Mouse (Mus musculus) cerebellum, adult 11 months (tissue): Measurements from ENCODE around the gene Dicer1.
"Not testable (repeated sequence)": the region's sequence is repeated elsewhere in the genome, so short reads cannot be mapped to it uniquely, and the experiment has no call there.

Source experiments
- DNase-seq: peaks from one replicate; pipeline ENCODE4 v3.0.0; 2022

The Dicer1 gene

DNA sequence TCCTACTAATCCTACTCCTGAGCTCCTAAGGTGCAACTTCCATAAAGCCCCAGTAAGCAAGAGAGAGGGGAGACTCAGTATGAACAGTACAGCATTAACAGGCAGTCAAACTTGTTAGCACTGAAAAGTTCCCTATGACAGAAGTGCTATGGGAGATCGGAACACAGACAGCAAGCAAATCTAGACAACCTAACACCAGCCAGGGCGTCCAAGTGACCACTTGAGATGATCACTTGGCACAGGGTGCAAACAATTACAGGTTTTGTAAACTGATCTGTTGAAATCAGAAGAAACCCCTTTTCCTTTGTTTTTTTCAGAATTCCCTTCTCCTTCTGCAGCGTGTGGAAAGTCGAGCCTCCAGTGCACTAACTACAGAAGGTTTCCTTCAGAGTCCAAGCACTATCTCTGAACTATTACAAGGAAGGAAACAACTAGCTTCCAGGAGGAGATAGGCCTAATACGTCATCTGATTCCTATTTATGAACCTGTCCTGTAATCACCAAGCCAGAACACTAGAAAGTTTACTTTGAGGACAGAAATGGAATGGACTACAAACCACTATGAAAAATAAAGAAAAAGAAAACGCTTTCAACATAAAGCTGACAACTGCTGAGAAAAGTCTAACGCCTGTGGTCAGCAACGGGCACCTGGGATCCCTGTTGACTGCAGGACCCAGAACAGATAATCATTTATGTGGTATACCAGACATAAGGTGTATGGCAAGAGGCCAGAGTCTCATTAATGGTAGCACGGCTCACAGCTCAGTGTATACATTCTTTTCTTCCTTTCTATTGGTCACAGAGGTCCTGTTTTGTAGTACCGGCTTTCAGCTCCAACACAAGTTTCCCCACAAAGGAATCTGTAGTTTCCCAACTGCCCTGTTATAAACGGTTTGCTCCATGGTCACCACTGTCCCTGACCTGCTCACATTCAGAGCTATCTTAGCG is 10.6 kb downstream of the Dicer1 start:
- no peak for DNase-seq

DNA sequence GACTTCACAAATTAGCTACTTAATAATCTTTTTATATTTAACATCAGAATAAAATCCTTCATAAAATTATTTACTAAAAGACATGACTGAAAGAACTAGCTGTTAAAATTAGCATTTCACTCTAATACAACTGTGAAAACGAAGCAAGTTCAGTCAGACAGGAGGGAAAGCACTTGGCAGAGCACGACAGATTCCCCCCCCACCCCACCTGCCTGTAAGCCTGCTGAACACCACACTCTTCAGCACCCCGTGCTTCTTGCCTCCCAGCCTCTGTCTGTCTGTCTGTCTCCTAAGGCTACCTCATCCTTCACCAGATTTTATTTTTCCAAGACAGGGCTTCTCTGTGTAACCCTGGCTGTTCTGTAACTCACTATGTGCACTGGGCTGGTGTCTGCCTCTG is 12.8 kb downstream of the Dicer1 start:
- DNase-seq: no peak

DNA sequence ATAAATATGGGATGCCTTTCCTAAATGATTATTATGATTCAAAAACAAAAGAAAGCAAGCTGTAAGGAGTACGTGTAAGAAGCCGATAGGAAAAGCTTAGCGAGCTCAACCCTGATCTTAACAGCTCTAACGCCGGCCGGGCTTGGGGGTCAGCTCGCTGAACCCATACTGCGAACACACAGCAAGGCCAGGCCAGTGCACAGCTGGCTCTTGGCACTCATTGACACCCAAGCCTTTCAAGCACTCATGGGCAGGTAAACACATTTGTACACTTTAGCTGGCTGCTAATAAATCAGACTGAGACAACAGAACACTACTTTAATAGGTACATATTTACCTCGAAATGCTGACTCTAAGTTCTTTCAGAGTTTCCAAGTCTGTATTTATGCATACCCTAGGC is 13.3 kb downstream of the Dicer1 start:
- no peak for DNase-seq

DNA sequence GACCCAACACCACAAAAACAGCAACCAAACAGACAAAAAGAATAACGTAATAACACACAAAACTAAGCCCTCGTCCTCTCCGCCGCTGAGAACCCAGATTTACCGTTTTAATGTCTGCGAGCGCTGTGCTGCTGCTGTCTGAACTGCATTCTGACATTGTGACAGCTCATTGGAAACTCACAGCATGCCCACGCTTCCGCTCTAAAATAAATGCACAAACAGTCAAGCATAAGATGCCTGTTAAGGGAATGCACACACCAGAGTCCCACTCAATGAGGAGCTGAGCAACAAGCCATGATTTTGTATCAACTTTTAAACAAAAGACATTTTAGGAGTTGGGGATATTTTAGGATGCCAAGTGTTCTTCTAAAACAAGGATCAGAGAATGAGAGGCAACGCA is 14.1 kb downstream of the Dicer1 start:
- no peak for DNase-seq

DNA sequence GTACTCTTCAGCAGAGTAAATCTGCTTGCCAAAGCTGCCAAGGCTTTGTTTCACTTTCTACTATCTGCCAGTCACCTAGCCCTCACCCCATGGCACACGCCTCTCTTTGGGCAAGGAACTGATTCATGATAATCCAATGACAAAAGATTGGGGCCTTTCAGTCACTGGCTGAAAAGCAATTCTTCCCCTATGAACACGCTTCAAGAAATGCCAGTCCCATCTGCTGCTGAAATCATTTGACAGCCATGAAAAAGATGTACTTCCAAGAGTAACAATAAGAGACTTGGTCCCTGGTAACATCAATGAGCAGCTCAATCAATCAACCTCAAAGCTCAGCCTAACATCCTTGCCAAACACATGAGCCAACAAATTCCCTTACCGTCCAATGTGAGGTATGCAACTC is 15.8 kb downstream of the Dicer1 start:
- DNase-seq: no peak

- no peak for DNase-seq
Observed at GRCm38 (mm10) chr12:104733165-104733564, 18.6 kb downstream of the Dicer1 start.

DNA sequence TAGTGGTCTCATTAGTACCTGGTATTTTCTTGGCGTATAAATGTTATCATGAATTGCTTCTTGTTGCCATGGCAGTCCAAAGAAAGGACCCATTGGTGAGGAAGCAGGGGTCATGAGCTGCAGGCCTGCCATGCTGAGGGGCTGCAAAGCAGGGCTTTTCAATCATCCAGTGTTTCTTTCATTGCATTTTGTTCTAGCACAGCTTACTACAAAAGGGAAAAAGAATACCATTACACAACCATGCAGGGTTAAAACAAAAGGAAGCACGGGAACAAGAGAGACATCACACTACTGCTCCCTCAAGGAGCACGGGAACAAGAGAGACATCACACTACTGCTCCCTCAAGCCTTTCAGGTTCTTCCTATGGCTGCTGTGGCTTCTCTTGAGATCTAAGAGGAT is 20.0 kb downstream of the Dicer1 start:
- no peak for DNase-seq

DNA sequence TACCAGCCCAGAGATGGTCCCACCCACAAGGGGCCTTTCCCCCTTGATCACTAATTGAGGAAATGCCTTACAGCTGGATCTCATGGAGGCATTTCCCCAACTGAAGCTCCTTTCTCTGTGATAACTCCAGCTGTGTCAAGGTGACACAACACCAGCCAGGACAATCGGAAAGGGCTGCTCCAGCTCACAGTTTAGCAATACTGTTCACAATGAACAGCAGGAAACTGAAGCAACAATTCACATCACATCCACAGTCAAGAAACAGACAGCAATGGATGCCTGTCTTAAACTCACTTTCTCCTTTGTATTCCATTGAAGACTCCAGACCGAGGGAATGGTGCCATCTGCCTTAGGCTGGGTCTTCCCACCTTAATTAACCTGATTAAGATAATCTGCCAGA is 25.3 kb downstream of the Dicer1 start:
- not testable (repeated sequence) for DNase-seq

GRCm38 (mm10) chr12:104722056-104722455 is 29.7 kb downstream of the Dicer1 start:
- no peak for DNase-seq

DNA sequence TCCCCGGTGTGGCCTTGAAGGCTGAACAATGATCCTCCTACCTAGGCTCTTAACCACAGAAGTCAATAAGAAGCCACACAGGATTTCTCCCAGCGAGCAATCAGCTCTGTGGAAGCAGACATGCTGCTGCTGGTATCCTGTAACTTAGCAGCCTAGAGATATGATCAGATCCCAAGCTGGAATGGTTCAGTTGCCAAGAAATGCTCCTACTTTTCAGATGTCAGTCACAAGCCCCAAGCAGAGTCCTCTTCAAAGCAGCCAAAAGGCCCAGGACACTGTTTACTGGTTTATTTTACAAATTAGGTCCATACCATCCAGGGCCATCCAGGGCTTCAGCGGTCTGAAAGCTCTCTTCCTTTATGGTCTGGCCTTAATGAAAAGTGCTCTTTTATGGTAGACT is 30.7 kb downstream of the Dicer1 start:
- no peak for DNase-seq

DNA sequence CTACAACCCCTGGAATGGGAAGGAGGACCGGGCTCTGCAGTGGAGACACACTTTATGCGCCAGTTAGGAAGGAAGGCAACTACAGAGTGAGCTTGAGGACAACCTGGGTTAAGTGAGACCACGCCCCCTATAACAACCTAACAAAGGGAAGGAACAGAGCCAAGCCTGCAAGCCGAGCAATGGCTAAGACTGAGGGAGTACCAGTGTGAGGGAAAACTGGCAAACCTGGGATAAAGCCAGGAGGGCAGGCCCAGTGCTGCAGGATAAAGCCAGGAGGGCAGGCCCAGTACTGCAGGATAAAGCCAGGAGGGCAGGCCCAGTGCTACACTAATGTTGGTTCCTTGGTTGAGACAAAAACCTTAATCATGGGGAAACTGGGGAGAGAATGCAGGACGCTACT is 32.8 kb downstream of the Dicer1 start:
- DNase-seq: no peak

GRCm38 (mm10) chr12:104716409-104716808 is 35.3 kb downstream of the Dicer1 start:
- no peak for DNase-seq

GRCm38 (mm10) chr12:104715453-104715852 is 36.3 kb downstream of the Dicer1 start:
- no peak for DNase-seq

GRCm38 (mm10) chr12:104700266-104700665 is 51.5 kb downstream of the Dicer1 start:
- no peak for DNase-seq

GRCm38 (mm10) chr12:104699753-104700152 is 52.0 kb downstream of the Dicer1 start:
- DNase-seq: peak; percentile 9

DNA sequence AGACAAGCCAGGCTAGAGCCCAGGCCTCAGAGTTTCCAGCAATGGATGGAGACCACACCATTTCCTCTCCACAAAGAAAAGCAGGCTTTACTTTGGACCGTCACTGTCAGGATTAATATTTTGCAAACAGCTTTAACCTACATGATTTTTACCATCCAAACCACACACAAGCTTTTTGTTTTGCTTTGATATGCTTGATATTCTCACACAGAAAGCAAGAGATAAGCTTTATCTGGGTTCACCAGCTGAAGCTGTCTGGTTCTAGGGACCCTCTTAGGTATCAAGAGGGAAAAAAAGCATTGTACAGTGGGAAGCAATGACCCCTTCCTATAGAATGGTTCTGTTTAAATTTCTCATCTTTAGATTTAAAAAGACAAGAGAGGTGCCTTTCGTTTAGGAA is 56.2 kb downstream of the Dicer1 start:
- DNase-seq: no peak

GRCm38 (mm10) chr12:104692864-104693263 is 58.9 kb downstream of the Dicer1 start:
- no peak for DNase-seq

DNA sequence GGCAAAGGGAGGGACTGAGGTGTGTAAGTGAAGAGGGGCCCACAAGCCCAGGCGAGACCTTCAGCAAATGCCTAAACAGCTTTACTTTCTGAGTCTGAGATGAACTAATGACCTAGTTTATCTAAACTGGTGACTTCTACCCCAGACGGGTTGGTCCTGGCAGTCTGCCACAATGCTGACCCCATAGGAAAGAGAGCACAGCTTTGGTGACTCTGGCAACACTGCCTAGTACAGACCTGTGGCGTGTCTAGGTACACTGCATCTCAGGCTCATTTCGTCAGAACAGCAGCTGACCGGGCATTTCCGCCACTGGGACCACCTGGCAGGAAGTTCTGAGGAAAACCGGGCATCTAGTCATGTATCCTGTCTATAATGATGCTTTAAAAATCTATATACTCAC is 61.3 kb downstream of the Dicer1 start:
- no peak for DNase-seq

- no peak for DNase-seq
Observed at GRCm38 (mm10) chr12:104688870-104689269, 62.9 kb downstream of the Dicer1 start.

DNA sequence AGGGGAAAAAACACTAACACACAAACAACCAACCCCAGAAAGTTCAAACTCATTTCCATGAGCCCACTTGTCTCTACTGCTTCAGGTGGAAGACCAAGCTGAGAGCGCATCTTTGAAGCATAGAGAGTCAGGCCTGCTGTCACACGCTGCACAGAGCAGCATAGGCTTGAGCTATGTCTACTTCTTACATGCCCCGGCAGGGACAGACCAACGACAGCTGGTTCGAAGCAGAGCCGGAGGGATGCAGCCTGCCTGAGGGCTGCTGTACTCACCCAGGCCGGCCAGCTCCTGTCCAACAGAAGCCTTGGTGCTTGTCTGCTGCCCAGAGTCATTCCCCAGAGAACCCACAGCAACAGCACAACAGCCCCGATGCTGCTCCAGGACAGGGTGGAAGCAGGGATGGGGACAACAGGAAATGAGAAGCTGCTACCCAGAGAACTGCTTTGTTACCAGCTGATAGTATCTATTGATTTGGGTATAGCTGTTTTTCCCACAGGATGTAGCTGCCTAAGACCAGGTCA is 67.3 kb downstream of the Dicer1 start:
- DNase-seq: no peak

GRCm38 (mm10) chr12:104679819-104680132 is 72.0 kb downstream of the Dicer1 start:
- no peak for DNase-seq

DNA sequence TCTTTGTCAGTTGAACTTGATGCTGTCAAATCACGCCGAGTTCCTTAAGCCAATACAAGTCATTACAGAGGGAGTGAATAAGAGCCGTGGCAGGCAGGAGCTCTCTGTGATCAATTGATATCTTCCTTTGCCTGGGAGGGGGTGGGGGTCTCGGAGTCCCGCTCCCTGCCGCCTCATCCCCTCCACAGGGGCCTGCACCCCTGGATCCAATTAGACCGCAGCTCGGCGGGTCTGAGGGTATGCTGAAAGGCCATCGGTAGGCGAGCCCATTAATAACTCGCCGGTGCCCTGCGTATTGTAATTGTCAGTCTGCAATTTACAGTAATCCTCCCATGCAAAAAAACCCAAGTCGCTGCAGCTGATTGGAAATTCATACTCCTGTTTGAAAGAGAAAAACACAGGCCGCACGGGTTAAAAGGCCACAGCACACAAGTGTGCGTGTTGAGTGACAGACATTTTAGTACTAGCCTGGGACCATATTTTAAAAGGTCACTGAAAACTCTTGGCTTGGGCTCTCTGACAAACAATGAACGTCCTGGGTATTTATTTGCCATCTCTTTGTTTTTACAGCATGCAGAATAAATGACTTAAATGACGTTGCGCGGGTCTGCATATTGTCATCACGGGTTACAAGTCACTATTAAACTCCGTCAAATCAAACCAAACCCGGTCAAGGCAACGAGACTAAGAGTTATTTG is 72.5 kb downstream of the Dicer1 start:
- no peak for DNase-seq

- no peak for DNase-seq
Observed at GRCm38 (mm10) chr12:104678462-104678861, 73.3 kb downstream of the Dicer1 start.

GRCm38 (mm10) chr12:104677371-104677924 is 74.3 kb downstream of the Dicer1 start:
- no peak for DNase-seq
